Comparison of ENCODE assay signal across 11 mouse cellular contexts in genomic region chr17:64522213-64522612, GRCm38 (mm10).
DNase-seq lines count a peak whose midpoint lies in the region; ATAC-seq and TF ChIP-seq lines count a peak whose summit lies in the region.
"Had no signal": no experiment of that assay in that cellular context is flagged by ENCODE, and none has a peak within 500 bp of the region (broad histone marks: within the 10 kb centered on the region; RNA-seq: fewer than 3 reads in every experiment).

No protein-coding gene starts in this region.

- no peak for ATAC-seq in midbrain, postnatal 0 days (ENCODE audit: low FRiP score)
- ATAC-seq in midbrain, embryonic 13.5 days: no peak

- H3K27me3 ChIP-seq in midbrain, postnatal 0 days (ENCODE audit: insufficient read depth, low read length): no peaks in the 10 kb centered on the region
- H3K27me3 ChIP-seq in midbrain, embryonic 13.5 days: no peaks in the 10 kb centered on the region
- H3K27me3 ChIP-seq: forebrain, embryonic 12.5 days; neural tube, embryonic 15.5 days had no signal

- H3K4me2 ChIP-seq in midbrain, postnatal 0 days (ENCODE audit: low read depth, low read length, poor library complexity, severe bottlenecking): no peak overlapping the region
- H3K4me2 ChIP-seq in midbrain, embryonic 13.5 days (replicated peaks): no peak overlapping the region
- H3K4me2 ChIP-seq: forebrain, embryonic 12.5 days; neural tube, embryonic 15.5 days had no signal

- DNase-seq in gastrocnemius, adult 2 months: no peak
- DNase-seq in gastrocnemius, postnatal 10 days: no peak
- no peak for DNase-seq in midbrain, postnatal 0 days (ENCODE audit: low spot score)
- DNase-seq in naive thymus-derived CD4-positive, alpha-beta T cell, adult 2 months (ENCODE audit: low read depth): peak; percentile 50
- DNase-seq in right cerebral cortex, adult 2 months (ENCODE audit: low spot score in 2 of 2): no peak
- no peak for DNase-seq in left cerebral cortex, postnatal 4 days
- DNase-seq: cerebellum, postnatal 25 days had no signal

- no peak for TF ChIP-seq POLR2A in bone marrow, adult 2 months (IDR thresholded peaks at IDR 0.05; ENCODE audit: borderline replicate concordance, control insufficient read depth, low read depth, low read length)

- H3K4me3 ChIP-seq in gastrocnemius, adult 2 months: no peak overlapping the region
- no peak overlapping the region for H3K4me3 ChIP-seq in midbrain, postnatal 0 days (ENCODE audit: low read depth, low read length)
- H3K4me3 ChIP-seq in midbrain, embryonic 13.5 days (replicated peaks): no peak overlapping the region
- H3K4me3 ChIP-seq in bone marrow, adult 2 months (replicated peaks; ENCODE audit: control insufficient read depth, low read depth, low read length): no peak overlapping the region
- H3K4me3 ChIP-seq: forebrain, embryonic 12.5 days; neural tube, embryonic 15.5 days had no signal

- peak; percentile 43 for TF ChIP-seq CTCF in gastrocnemius, adult 2 months (IDR thresholded peaks at IDR 0.05)
- peak; percentile 44 for TF ChIP-seq CTCF in midbrain, postnatal 0 days (IDR thresholded peaks at IDR 0.05)
- TF ChIP-seq CTCF in bone marrow, adult 2 months (IDR thresholded peaks at IDR 0.05; ENCODE audit: control insufficient read depth, insufficient read depth, low read length): peak; percentile 57

- H3K9ac ChIP-seq in midbrain, postnatal 0 days (replicated peaks; ENCODE audit: low read length, poor library complexity, severe bottlenecking): no peak overlapping the region
- no peak overlapping the region for H3K9ac ChIP-seq in midbrain, embryonic 13.5 days (replicated peaks)
- H3K9ac ChIP-seq: forebrain, embryonic 12.5 days; neural tube, embryonic 15.5 days had no signal

- intact Hi-C loops in gastrocnemius, adult 2 months (cut with DNase I): no loop called here
- intact Hi-C loops in left cerebral cortex, postnatal 4 days (cut with DNase I): no loop called here

- WGBS in midbrain, postnatal 0 days: 79% methylated on average over 8 of the region's 8 CpGs
- WGBS in midbrain, embryonic 13.5 days: 75% methylated on average over 8 of the region's 8 CpGs
- 65% methylated on average over 8 of the region's 8 CpGs for WGBS in bone marrow, adult 2 months

- no peaks in the 10 kb centered on the region for H3K9me3 ChIP-seq in midbrain, postnatal 0 days (ENCODE audit: low read length)
- no peaks in the 10 kb centered on the region for H3K9me3 ChIP-seq in midbrain, embryonic 13.5 days
- H3K9me3 ChIP-seq: forebrain, embryonic 12.5 days; neural tube, embryonic 15.5 days had no signal

- H3K27ac ChIP-seq in gastrocnemius, adult 2 months: no peak overlapping the region
- H3K27ac ChIP-seq in midbrain, postnatal 0 days (ENCODE audit: low read depth, low read length): no peak overlapping the region
- H3K27ac ChIP-seq in midbrain, embryonic 13.5 days: no peak overlapping the region
- no peak overlapping the region for H3K27ac ChIP-seq in bone marrow, adult 2 months (ENCODE audit: control insufficient read depth, insufficient read depth, low read depth, low read length, poor library complexity)
- H3K27ac ChIP-seq: forebrain, embryonic 12.5 days; neural tube, embryonic 15.5 days had no signal

- no peaks in the 10 kb centered on the region for H3K36me3 ChIP-seq in midbrain, postnatal 0 days (ENCODE audit: insufficient read depth, low read length)
- no peaks in the 10 kb centered on the region for H3K36me3 ChIP-seq in midbrain, embryonic 13.5 days
- H3K36me3 ChIP-seq: forebrain, embryonic 12.5 days; neural tube, embryonic 15.5 days had no signal

- no peaks in the 10 kb centered on the region for H3K4me1 ChIP-seq in midbrain, postnatal 0 days (ENCODE audit: insufficient read depth, low read length)
- H3K4me1 ChIP-seq in midbrain, embryonic 13.5 days (replicated peaks): no peaks in the 10 kb centered on the region
- H3K4me1 ChIP-seq in bone marrow, adult 2 months (ENCODE audit: control insufficient read depth, insufficient read depth, low read length): no peaks in the 10 kb centered on the region
- H3K4me1 ChIP-seq: forebrain, embryonic 12.5 days; neural tube, embryonic 15.5 days had no signal
